Mouse (Mus musculus) lung, adult 2 months (tissue): Measurements from ENCODE around the gene Hykk.

Source experiments
- CTCF ChIP-seq: fragments of 200-500 bp; IDR thresholded peaks from 2 replicates; pipeline ENCODE4 v1.5.1; 2011; ENCODE audit warnings: mild to moderate bottlenecking, low read length, control low read depth; ENCODE audit not compliant: insufficient read depth
- POLR2A ChIP-seq: fragments of 200-500 bp; IDR thresholded peaks from 2 replicates; pipeline ENCODE4 v1.6.1; 2011; ENCODE audit warnings: low read depth, mild to moderate bottlenecking, control low read depth, low read length, borderline replicate concordance; ENCODE audit errors: extremely low read depth

GRCm38 (mm10) chr9:54995645-54996044, 78.6 kb downstream of the Hykk start:
- TF ChIP-seq POLR2A (no peak), CTCF (no peak)
